Mouse (Mus musculus) olfactory bulb, adult 2 months (tissue): ENCODE data around the gene Jup.

Experiments
- CTCF ChIP-seq: fragments of 200-500 bp; IDR thresholded peaks from 2 replicates; pipeline ENCODE4 v1.5.1; 2012; ENCODE audit warnings: low read depth, mild to moderate bottlenecking, low read length, moderate library complexity; ENCODE audit not compliant: insufficient read depth
- POLR2A ChIP-seq: fragments of 200-500 bp; IDR thresholded peaks from 2 replicates; pipeline ENCODE4 v1.6.1; 2012; ENCODE audit warnings: mild to moderate bottlenecking, low read depth, low read length, moderate library complexity; ENCODE audit not compliant: insufficient read depth

GRCm38 (mm10) chr11:100371981-100372558 is 25.5 kb downstream of the Jup start:
- TF ChIP-seq POLR2A: no peak
- no peak for TF ChIP-seq CTCF
